Mouse (Mus musculus): ENCODE data around the gene Agpat4.
"Not testable (repeated sequence)": the region's sequence is repeated elsewhere in the genome, so short reads cannot be mapped to it uniquely, and the experiment has no call there.

Agpat4 gene

DNA sequence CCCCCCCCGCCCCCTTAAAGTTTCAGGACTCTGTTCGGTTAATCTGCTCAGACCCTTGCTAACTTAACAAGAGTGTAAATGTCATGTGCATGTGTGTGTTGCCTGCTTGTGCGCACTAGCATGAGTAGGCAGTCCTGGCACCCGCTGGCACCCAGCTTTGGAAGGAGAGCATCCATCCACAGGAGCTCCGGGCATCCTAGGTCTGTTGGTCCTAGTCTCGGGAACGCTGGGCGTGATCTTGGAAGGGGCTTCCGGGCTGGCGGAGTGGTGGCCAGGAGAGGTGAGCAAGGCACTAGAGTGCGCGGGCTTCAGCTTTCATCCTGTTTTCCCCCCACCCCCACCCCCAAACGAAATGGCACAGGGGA is at the start of gene Agpat4:
Gene Agpat4, plus strand, starts transcription at position 144 of the 365 bp plus-strand sequence.
- DNase-seq = peak; percentile 61

DNA sequence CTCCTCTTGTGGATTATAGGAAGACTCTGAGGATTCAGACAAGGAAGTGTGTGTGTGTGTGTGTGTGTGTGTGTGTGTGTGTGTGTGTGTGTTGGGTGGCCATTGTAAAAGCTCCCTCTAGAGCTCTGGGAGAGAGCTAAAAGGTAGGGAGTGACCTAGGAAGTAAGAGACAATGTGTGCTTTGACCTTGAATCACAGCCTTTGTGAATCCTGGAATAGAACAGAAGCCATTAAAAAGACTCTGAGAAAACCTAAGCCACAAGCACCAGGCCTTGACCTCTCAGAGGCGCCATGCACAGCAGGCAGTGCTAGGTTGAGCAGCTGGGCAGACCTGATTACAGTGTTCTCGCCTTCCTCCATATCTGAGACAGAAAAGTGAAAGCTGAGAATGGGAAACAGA is 41.7 kb upstream of the Agpat4 start:
- no peak for DNase-seq

DNA sequence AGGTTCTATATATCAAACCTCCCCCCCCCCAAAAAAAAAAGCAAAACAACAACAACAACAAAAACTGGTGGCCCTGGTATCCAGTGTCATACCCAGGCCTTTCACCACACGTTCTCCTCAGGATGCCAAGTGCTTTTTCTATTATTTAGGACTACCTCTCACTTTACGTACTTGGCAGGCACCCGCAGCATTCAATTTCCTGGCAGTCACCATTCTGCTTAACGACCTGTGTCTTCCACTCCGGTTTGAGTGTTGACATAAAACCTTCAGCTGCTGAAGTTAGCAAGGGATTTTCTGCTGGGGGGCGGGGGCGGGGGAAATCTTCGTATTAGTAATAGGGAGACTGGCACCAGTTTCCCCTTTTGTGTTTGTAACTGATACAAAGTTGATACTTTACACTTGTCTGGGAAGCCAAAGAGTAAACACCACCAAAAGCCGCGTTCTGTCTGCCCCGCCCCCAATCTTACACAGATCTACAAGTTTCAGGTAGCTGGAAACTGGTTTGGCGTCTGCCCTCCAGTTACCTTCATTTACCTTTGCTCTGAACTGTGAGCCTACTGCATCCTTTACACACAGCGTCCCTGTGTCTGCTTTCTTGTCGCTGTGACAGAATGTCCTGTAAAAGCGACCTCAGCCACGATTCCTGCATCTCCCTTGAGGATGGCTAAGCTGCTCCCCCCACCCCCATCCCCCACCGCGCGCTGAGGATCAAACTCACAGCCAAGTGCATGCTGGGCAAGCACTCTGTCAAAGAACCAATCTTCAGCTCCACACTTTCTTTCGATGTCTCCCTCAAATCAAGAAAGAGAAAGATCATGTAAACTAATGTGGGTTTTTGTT is 37.6 kb upstream of the Agpat4 start:
- no peak for DNase-seq

GRCm38 (mm10) chr17:12082201-12082600 is 36.3 kb upstream of the Agpat4 start:
- no peak for DNase-seq

- no peak for DNase-seq
Measured at GRCm38 (mm10) chr17:12090261-12090927, 28.1 kb upstream of the Agpat4 start.

GRCm38 (mm10) chr17:12092901-12093564 is 25.5 kb upstream of the Agpat4 start:
- peak; percentile 24 for DNase-seq

DNA sequence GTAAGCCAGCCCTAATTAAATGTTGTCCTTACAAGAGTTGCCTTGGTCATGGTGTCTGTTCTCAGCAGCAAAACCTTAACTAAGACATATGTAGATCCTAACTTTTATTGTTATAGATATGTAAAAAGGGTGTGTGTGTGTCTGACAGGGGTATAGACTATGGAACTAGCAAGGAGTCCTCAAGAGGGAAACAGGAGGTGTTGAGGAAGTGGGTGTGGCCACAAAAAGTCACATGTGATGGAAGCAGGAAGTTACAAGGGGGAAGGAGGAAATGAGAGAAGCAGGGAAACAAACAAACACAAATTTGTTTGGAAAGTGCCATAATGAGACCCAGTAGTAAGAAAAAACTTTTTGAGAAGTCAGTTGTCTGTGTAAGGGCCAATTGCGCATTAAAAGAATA is 24.5 kb upstream of the Agpat4 start:
- DNase-seq = no peak

GRCm38 (mm10) chr17:12094827-12095590 is 23.5 kb upstream of the Agpat4 start:
- no peak for DNase-seq

- DNase-seq = no peak
Measured at GRCm38 (mm10) chr17:12099415-12099814, 19.1 kb upstream of the Agpat4 start.

DNA sequence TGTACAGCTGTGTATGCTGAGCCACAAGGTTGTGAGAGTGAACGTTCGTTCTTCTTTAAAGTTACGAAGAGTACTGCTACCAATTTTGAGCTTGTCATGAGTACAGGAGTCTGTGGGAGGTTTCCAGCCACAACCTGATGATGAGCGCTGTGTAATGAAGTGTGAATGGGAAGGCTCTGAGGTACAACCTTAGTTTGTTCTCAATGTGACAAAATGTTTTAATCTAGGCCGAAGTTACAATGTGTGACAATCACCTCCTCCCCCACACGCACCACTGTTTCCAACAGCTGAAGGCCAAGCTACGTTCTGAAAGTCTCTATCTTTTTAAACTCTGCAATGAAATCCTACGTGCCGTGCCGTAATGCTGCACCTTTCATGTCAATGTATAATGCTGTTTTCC is 16.2 kb upstream of the Agpat4 start:
- no peak for DNase-seq

GRCm38 (mm10) chr17:12103781-12104180 is 14.7 kb upstream of the Agpat4 start:
- no peak for DNase-seq

DNA sequence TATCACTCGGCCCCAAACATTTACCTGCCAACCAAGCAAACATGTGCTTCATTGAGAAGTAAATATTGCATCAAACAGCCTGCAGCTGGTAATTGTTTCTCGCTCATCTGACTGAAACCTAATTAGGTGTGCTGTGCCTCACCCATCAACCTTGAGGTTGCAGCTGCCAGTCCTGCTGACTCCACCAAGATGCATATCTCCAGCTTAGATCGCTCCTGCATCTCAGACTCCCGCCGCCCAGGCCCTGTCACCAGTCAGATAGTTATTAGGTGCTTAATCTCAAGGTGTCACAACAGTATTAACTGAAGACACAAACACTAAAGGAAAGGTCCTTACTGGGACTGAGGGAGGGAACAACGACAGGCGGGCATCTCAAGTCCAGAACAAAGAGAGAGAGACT is 14.3 kb upstream of the Agpat4 start:
- no peak for DNase-seq

DNA sequence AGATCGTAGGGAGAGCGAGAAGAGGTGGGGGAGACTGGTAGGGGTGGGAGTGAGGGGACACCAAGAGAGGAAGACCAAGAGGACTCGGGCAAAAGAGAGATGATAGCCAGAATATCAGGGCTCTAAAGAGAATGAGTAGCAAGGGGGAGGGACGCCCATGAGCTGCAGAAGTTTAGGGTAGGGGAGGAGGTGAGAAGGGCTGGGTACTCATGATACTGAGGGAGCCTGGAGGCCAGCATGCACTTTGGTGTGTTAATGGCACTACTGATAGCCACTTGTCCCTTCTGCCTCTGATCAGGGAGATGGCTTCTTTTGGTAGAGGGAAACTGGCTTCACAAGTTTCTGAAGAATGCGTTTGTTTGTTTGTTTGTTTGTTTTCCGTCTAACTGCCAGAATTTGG is 13.8 kb upstream of the Agpat4 start:
- no peak for DNase-seq

GRCm38 (mm10) chr17:12106255-12106654 is 12.2 kb upstream of the Agpat4 start:
- DNase-seq = peak; percentile 31

- no peak for DNase-seq
Measured at GRCm38 (mm10) chr17:12113626-12114025, 4.9 kb upstream of the Agpat4 start.

GRCm38 (mm10) chr17:12115086-12115485 is 3.4 kb upstream of the Agpat4 start:
- DNase-seq = no peak

DNA sequence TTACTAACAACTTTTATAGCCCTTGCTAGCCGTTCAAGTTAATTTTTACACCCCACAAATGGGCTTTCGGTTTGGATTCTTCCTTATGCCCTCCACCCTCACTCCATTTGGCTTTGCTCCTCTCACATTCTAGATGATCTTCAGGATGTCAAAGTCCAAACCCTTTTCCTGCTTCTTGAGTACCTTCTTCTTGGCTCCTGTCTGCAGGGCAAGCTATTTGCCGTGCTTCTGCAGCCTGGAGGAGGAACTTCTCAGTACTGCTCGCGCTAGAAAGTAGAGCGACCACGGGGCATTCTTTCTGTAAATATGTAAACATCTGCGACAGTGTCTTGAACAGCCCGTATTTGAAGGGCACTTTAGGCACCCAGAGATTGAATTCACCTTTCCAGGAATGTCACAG is 373 bp upstream of the Agpat4 start:
- peak; percentile 26 for DNase-seq

GRCm38 (mm10) chr17:12118926-12119641 is 580 bp downstream of the Agpat4 start:
- DNase-seq = peak; percentile 82

GRCm38 (mm10) chr17:12119675-12120074 is 1.2 kb downstream of the Agpat4 start:
- peak; percentile 53 for DNase-seq

- no peak for DNase-seq
Measured at GRCm38 (mm10) chr17:12120268-12120667, 1.8 kb downstream of the Agpat4 start.

DNA sequence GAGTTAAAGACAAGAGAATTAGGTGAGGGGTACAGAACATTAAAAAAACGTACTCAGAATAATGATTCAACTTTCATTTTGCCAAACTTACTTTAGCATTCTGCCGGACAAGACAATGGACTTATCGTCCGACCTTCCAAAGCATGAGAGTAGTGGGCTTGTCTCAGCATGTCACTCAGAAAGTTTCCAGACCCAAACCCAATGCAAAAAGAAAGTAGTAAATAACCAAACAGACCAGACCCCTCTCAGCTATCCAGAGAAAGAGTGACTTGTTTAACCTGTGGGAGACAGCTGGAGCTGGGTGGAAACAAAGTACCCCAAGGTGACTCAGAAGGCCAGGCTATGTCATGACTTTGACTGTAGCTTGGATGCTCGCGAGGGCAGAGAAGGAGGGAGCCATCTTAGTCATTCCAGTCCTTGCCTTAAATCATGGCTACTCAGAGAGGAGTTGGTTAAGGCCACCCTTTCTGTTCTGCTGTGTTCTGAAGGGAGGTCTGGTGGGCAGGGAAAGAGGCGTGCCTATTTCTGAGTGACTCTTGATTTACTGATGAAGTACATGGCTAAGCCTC is 2.8 kb downstream of the Agpat4 start:
- no peak for DNase-seq

DNA sequence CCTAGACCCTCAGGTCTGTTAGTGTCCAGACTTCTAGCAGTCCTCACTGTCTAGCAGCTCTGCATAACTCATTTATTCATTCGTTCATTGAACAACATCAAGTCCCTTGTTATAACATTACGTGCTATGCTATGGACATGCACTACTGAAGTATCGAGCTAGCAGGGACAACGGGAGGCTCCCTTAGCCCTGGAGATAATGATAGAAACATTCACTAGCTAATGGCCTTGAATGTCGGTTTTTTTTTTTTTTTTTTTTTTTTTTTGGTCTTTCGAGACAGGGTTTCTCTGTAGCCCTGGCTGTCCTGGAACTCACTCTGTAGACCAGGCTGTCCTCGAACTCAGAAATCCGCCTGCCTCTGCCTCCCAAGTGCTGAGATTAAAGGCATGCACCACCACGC is 3.8 kb downstream of the Agpat4 start:
- DNase-seq = not testable (repeated sequence)
